9 mouse cellular contexts compared by ENCODE assay signal in genomic region chr7:30346635-30347379, GRCm38 (mm10). TPM values are rescaled to one million over a fixed set of nuclear protein-coding genes. Genes with fewer than 3 reads are reported as not detected.
A peak's percentile ranks its signal among the peaks of the same experiment; 100 is the strongest.
DNase-seq lines count a peak whose midpoint lies in the region; ATAC-seq lines count a peak whose summit lies in the region.
"Had no signal": no experiment of that assay in that cellular context is flagged by ENCODE, and none has a peak within 500 bp of the region (broad histone marks: within the 10 kb centered on the region; RNA-seq: fewer than 3 reads in every experiment).

No protein-coding gene starts in this region.

- no peaks in the 10 kb centered on the region for H3K9me3 ChIP-seq in kidney, embryonic 14.5 days (ENCODE audit: control insufficient read depth, low read length)
- no peaks in the 10 kb centered on the region for H3K9me3 ChIP-seq in limb, embryonic 11.5 days (ENCODE audit: control insufficient read depth, low read length)
- H3K9me3 ChIP-seq: limb, embryonic 13.5 days had no signal

- no peak for ATAC-seq in kidney, embryonic 14.5 days (ENCODE audit: low FRiP score, low TSS enrichment)
- no peak for ATAC-seq in limb, embryonic 11.5 days (ENCODE audit: insufficient number of reproducible peaks, low FRiP score, low TSS enrichment, low read depth)
- ATAC-seq in frontal cortex, adult (ENCODE audit: low TSS enrichment): no peak

- no peak overlapping the region for H3K9ac ChIP-seq in kidney, embryonic 14.5 days (ENCODE audit: low read depth, low read length)
- H3K9ac ChIP-seq in limb, embryonic 11.5 days (ENCODE audit: low read length): no peak overlapping the region
- H3K9ac ChIP-seq: limb, embryonic 13.5 days had no signal

- no peaks in the 10 kb centered on the region for H3K36me3 ChIP-seq in kidney, embryonic 14.5 days (ENCODE audit: control insufficient read depth, insufficient read depth, low read length)
- H3K36me3 ChIP-seq in limb, embryonic 11.5 days (ENCODE audit: control insufficient read depth, insufficient read depth, low read length): no peaks in the 10 kb centered on the region
- H3K36me3 ChIP-seq: limb, embryonic 13.5 days had no signal

- WGBS in kidney, embryonic 14.5 days: 28% methylated on average over 21 of the region's 21 CpGs
- 26% methylated on average over 21 of the region's 21 CpGs for WGBS in limb, embryonic 11.5 days

- peak; percentile 43 to 70 for DNase-seq in kidney, adult 8-10 months
- DNase-seq in Muller cell, postnatal 12 days (ENCODE audit: inconsistent ontology term): peak; percentile 52
- peak; percentile 86 for DNase-seq in embryo, embryonic 10 days (ENCODE audit: low spot score)
- DNase-seq in limb, embryonic 11.5 days (ENCODE audit: low spot score): peak; percentile 90
- peak; percentile 77 for DNase-seq in retina, postnatal 1 day
- no peak for DNase-seq in layer of hippocampus, postnatal 14 days (ENCODE audit: low spot score in 2 of 2)

- peaks cover 5% of the 10 kb centered on the region; the same call in 1 of the 2 replicates for H3K27me3 ChIP-seq in kidney, embryonic 14.5 days (ENCODE audit: control insufficient read depth, insufficient read depth, low read length)
- H3K27me3 ChIP-seq in limb, embryonic 11.5 days (ENCODE audit: control insufficient read depth, insufficient read depth, low read length): peaks cover 12% of the 10 kb centered on the region; the same call in 1 of the 2 replicates

- no peak overlapping the region for H3K4me2 ChIP-seq in kidney, embryonic 14.5 days (replicated peaks; ENCODE audit: low read depth, low read length)
- no peak overlapping the region for H3K4me2 ChIP-seq in limb, embryonic 11.5 days (ENCODE audit: low read depth, severe bottlenecking)
- H3K4me2 ChIP-seq: limb, embryonic 13.5 days had no signal

- no peaks in the 10 kb centered on the region for H3K4me1 ChIP-seq in kidney, embryonic 14.5 days (ENCODE audit: control insufficient read depth, insufficient read depth, low read length)
- no peaks in the 10 kb centered on the region for H3K4me1 ChIP-seq in limb, embryonic 11.5 days (ENCODE audit: control insufficient read depth, insufficient read depth, low read length)

- no peak overlapping the region for H3K27ac ChIP-seq in kidney, embryonic 14.5 days (ENCODE audit: low read depth, low read length)
- H3K27ac ChIP-seq in limb, embryonic 11.5 days (replicated peaks; ENCODE audit: low read depth, low read length): no peak overlapping the region
- H3K27ac ChIP-seq: limb, embryonic 13.5 days had no signal

- H3K4me3 ChIP-seq in kidney, embryonic 14.5 days (ENCODE audit: low read length): no peak overlapping the region
- H3K4me3 ChIP-seq in limb, embryonic 11.5 days (ENCODE audit: low read depth, low read length): no peak overlapping the region; the same call in 1 of the 2 replicates
- H3K4me3 ChIP-seq: limb, embryonic 13.5 days had no signal

RNA-seq across cellular contexts. Expression of gene Lrfn3, which starts 15.8 kb away (rescaled TPM):
- polyA plus RNA-seq in kidney, embryonic 14.5 days (2014; fragmentation: Nextera tagmentation; extraction: Ambion mirVana): 5.8 and 7.2 TPM in 2 replicates
- 4.9 and 5.0 TPM in 2 replicates for polyA plus RNA-seq in limb, embryonic 11.5 days (2014; fragmentation: Nextera tagmentation; extraction: Ambion mirVana)
- 10 to 100 TPM; 32.5 to 35.5 TPM for total RNA-seq in layer of hippocampus, postnatal 14 days (2021)

RNA-seq across cellular contexts. Expression of gene Sdhaf1, which starts 23.1 kb away (rescaled TPM):
- polyA plus RNA-seq in kidney, embryonic 14.5 days (2014; fragmentation: Nextera tagmentation; extraction: Ambion mirVana): 20.6 and 21.5 TPM in 2 replicates
- polyA plus RNA-seq in limb, embryonic 11.5 days (2014; fragmentation: Nextera tagmentation; extraction: Ambion mirVana): 21.6 TPM in 2 replicates
- total RNA-seq in layer of hippocampus, postnatal 14 days (2021): 1 to 10 TPM; 7.8 to 8.9 TPM

RNA-seq across cellular contexts. Expression of gene E130208F15Rik, which starts 25.3 kb away (rescaled TPM):
- not detected in 2 replicates for polyA plus RNA-seq in kidney, embryonic 14.5 days (2014; fragmentation: Nextera tagmentation; extraction: Ambion mirVana)
- not detected in 2 replicates for polyA plus RNA-seq in limb, embryonic 11.5 days (2014; fragmentation: Nextera tagmentation; extraction: Ambion mirVana)
- under 1 TPM; 0.43 to 0.74 TPM for total RNA-seq in layer of hippocampus, postnatal 14 days (2021)

RNA-seq across cellular contexts. Expression of gene Syne4, which starts 32.2 kb away (rescaled TPM):
- 43.5 and 72.9 TPM in 2 replicates for polyA plus RNA-seq in kidney, embryonic 14.5 days (2014; fragmentation: Nextera tagmentation; extraction: Ambion mirVana)
- 72.3 and 75.3 TPM in 2 replicates for polyA plus RNA-seq in limb, embryonic 11.5 days (2014; fragmentation: Nextera tagmentation; extraction: Ambion mirVana)
- total RNA-seq in layer of hippocampus, postnatal 14 days (2021): 1 to 10 TPM; 4.2 to 5.8 TPM

RNA-seq across cellular contexts. Expression of gene Alkbh6, which starts 38.3 kb away (rescaled TPM):
- polyA plus RNA-seq in kidney, embryonic 14.5 days (2014; fragmentation: Nextera tagmentation; extraction: Ambion mirVana): 85.5 and 112 TPM in 2 replicates
- polyA plus RNA-seq in limb, embryonic 11.5 days (2014; fragmentation: Nextera tagmentation; extraction: Ambion mirVana): 93.7 and 97.6 TPM in 2 replicates
- total RNA-seq in layer of hippocampus, postnatal 14 days (2021): 10 to 100 TPM; 41.6 to 45.9 TPM

Comparison
In these comparisons a context has a peak if more than half of its experiments do, and no peak if none do; other contexts are left out.
1. DNase-seq: peak in kidney, adult 8-10 months (2 of 2), Muller cell, postnatal 12 days (single experiment), embryo, embryonic 10 days (single experiment), limb, embryonic 11.5 days (single experiment) and retina, postnatal 1 day (single experiment); none in layer of hippocampus, postnatal 14 days (0 of 2).